7 mouse cellular contexts compared by ENCODE assay signal in the genomic region with DNA sequence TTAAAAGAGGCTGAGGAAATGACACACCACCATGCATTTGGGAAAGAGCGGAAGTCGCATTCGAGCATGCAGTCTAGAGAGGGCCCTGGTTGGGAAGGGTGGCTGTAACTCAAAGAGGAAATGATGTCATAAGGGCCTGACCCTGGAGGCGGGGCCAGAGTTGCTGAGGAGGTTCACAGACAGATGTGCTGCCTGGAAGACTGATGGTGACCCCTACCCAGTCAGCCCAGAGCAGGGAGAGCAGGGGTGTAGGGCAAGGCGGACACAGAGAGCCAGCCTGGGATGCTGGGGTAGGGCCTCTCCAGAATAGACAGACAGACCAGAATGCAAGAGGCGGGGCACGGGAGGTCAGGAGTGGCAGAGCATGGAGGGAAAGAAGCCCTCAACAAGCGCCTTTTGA.
DNase-seq lines count a peak whose midpoint lies in the region; ATAC-seq and TF ChIP-seq lines count a peak whose summit lies in the region.

No protein-coding gene starts in this region.

- no peak overlapping the region for H3K9ac ChIP-seq in lung, embryonic 14.5 days

- peak; percentile 63 for DNase-seq in lung, embryonic 14.5 days
- DNase-seq in lung, postnatal 14 days = no peak
- DNase-seq in embryo, embryonic 10.5 days (ENCODE audit: low spot score) = peak; percentile 60
- DNase-seq in gastrocnemius, postnatal 14 days = no peak
- DNase-seq in spleen, adult 18-20 months = no peak

- 0 out of 2 replicates have a peak overlapping the region, but pooled peaks have one; percentile 50 for H3K27ac ChIP-seq in lung, embryonic 14.5 days (ENCODE audit: low read depth)

- no peaks in the 10 kb centered on the region for H3K9me3 ChIP-seq in lung, embryonic 14.5 days (ENCODE audit: low read depth, low read length)

- ATAC-seq in lung, embryonic 14.5 days (ENCODE audit: insufficient read depth) = peak; percentile 67; the same call in 1 of the 2 replicates
- 0 out of 2 replicates have a peak, but pooled peaks have one; percentile 46 for ATAC-seq in granulocyte monocyte progenitor cell, adult 5-6 weeks (replicated peaks; ENCODE audit: poor library complexity, severe bottlenecking)
- ATAC-seq in megakaryocyte-erythroid progenitor cell, adult 5-6 weeks (replicated peaks; ENCODE audit: low FRiP score, low TSS enrichment, poor library complexity, severe bottlenecking) = peak; percentile 21; the same call in 1 of the 2 replicates

- no peak overlapping the region for H3K4me3 ChIP-seq in lung, embryonic 14.5 days (ENCODE audit: low read depth, low read length)

- no peak for TF ChIP-seq CTCF in lung, embryonic 14.5 days (IDR thresholded peaks at IDR 0.05; ENCODE audit: low read depth)

- no peaks in the 10 kb centered on the region for H3K27me3 ChIP-seq in lung, embryonic 14.5 days (ENCODE audit: insufficient read depth, low read length)

- H3K4me1 ChIP-seq in lung, embryonic 14.5 days (ENCODE audit: insufficient read depth) = no peaks in the 10 kb centered on the region

- H3K4me2 ChIP-seq in lung, embryonic 14.5 days = no peak overlapping the region

- 59% methylated on average over 8 of the region's 8 CpGs for WGBS in lung, embryonic 14.5 days

- no peaks in the 10 kb centered on the region for H3K36me3 ChIP-seq in lung, embryonic 14.5 days (ENCODE audit: insufficient read depth)

- intact Hi-C loops in gastrocnemius, postnatal 14 days (cut with DNase I; ENCODE audit: low total_unique reads) = loop anchor here (10.0 kb wide), 1 partner anchor 174 kb away; no protein-coding TSS in a partner anchor

Comparison
In these comparisons a context has a peak if more than half of its experiments do, and no peak if none do; other contexts are left out.
1. DNase-seq: peak in lung, embryonic 14.5 days (single experiment) and embryo, embryonic 10.5 days (single experiment); none in lung, postnatal 14 days (single experiment), gastrocnemius, postnatal 14 days (single experiment) and spleen, adult 18-20 months (0 of 2).
2. Peak in every context shown above with its lines, with median percentiles within 50 percentile points of each other: ATAC-seq.